Comparison of ENCODE assay signal across 11 mouse cellular contexts in the genomic region with DNA sequence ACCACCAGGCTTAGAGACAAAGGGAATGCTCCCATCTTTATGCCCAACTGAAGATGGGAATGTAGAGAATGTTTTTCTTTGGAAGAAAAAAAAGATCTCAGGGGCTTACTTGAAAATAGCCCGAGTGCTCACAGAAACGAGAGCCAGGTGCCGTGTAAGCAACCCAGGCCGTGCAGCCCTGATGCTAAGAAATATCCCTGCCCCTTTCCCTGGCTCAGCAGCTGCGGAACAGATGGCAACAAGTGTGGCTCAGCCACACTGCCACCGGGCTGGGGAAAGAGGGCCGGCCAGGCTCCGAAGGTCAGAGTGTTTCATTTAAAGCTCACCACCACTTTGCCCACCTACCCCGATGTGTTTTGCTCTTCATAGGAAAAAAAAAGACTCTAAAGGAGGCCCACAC.
A peak's percentile ranks its signal among the peaks of the same experiment; 100 is the strongest.
DNase-seq lines count a peak whose midpoint lies in the region; ATAC-seq lines count a peak whose summit lies in the region.
"Had no signal": no experiment of that assay in that cellular context is flagged by ENCODE, and none has a peak within 500 bp of the region (broad histone marks: within the 10 kb centered on the region; RNA-seq: fewer than 3 reads in every experiment).

No protein-coding gene starts in this region.

- no peak overlapping the region for H3K27ac ChIP-seq in midbrain, embryonic 14.5 days (replicated peaks; ENCODE audit: low read depth, low read length)
- no peak overlapping the region for H3K27ac ChIP-seq in midbrain, embryonic 16.5 days (ENCODE audit: low read length)
- no peak overlapping the region for H3K27ac ChIP-seq in embryonic facial prominence, embryonic 11.5 days (replicated peaks; ENCODE audit: low read depth, low read length)
- H3K27ac ChIP-seq: liver, embryonic 12.5 days had no signal

- H3K4me2 ChIP-seq in midbrain, embryonic 14.5 days (ENCODE audit: low read length) = no peak overlapping the region
- no peak overlapping the region for H3K4me2 ChIP-seq in midbrain, embryonic 16.5 days (ENCODE audit: low read length)
- H3K4me2 ChIP-seq in embryonic facial prominence, embryonic 11.5 days (ENCODE audit: low read depth, low read length) = no peak overlapping the region
- H3K4me2 ChIP-seq: liver, embryonic 12.5 days had no signal

- no peaks in the 10 kb centered on the region for H3K4me1 ChIP-seq in midbrain, embryonic 14.5 days (ENCODE audit: control insufficient read depth, insufficient read depth, low read length)
- no peaks in the 10 kb centered on the region for H3K4me1 ChIP-seq in midbrain, embryonic 16.5 days (ENCODE audit: control insufficient read depth, insufficient read depth, low read length)
- no peaks in the 10 kb centered on the region for H3K4me1 ChIP-seq in embryonic facial prominence, embryonic 11.5 days (ENCODE audit: control insufficient read depth, insufficient read depth, low read length)
- H3K4me1 ChIP-seq: liver, embryonic 12.5 days had no signal

- no peaks in the 10 kb centered on the region for H3K36me3 ChIP-seq in midbrain, embryonic 14.5 days (ENCODE audit: control insufficient read depth, insufficient read depth, low read length)
- no peaks in the 10 kb centered on the region for H3K36me3 ChIP-seq in midbrain, embryonic 16.5 days (ENCODE audit: control insufficient read depth, insufficient read depth, low read length)
- H3K36me3 ChIP-seq in embryonic facial prominence, embryonic 11.5 days (replicated peaks; ENCODE audit: control insufficient read depth, insufficient read depth, low read depth, low read length) = no peaks in the 10 kb centered on the region
- H3K36me3 ChIP-seq: liver, embryonic 12.5 days had no signal

- H3K27me3 ChIP-seq in midbrain, embryonic 14.5 days (ENCODE audit: control insufficient read depth, insufficient read depth, low read length) = no peaks in the 10 kb centered on the region
- H3K27me3 ChIP-seq in midbrain, embryonic 16.5 days (ENCODE audit: control insufficient read depth, insufficient read depth, low read depth, low read length) = no peaks in the 10 kb centered on the region
- H3K27me3 ChIP-seq in embryonic facial prominence, embryonic 11.5 days (ENCODE audit: control insufficient read depth, insufficient read depth, low read length) = no peaks in the 10 kb centered on the region
- H3K27me3 ChIP-seq: liver, embryonic 12.5 days had no signal

- H3K9ac ChIP-seq in midbrain, embryonic 14.5 days (replicated peaks; ENCODE audit: low read length) = no peak overlapping the region
- H3K9ac ChIP-seq in midbrain, embryonic 16.5 days (ENCODE audit: low read depth, low read length) = no peak overlapping the region
- H3K9ac ChIP-seq in embryonic facial prominence, embryonic 11.5 days (replicated peaks; ENCODE audit: low read length) = no peak overlapping the region
- H3K9ac ChIP-seq: liver, embryonic 12.5 days had no signal

- DNase-seq in gastrocnemius, postnatal 10 days = peak; percentile 14
- no peak for DNase-seq in gastrocnemius, postnatal 25 days
- DNase-seq in midbrain, embryonic 14.5 days = peak; percentile 12
- peak; percentile 75 for DNase-seq in embryonic facial prominence, embryonic 11.5 days (ENCODE audit: low spot score)
- DNase-seq in mesoderm, embryonic 11.5 days (ENCODE audit: low read depth, low spot score) = peak; percentile 75
- DNase-seq in urinary bladder, postnatal 14 days (ENCODE audit: low spot score) = no peak
- no peak for DNase-seq in ovary, postnatal 10 days (ENCODE audit: low spot score)
- DNase-seq: adrenal gland, postnatal 14 days; cerebellum, adult 11-12 months had no signal

- H3K4me3 ChIP-seq in midbrain, embryonic 14.5 days (replicated peaks; ENCODE audit: low read depth, low read length) = no peak overlapping the region
- no peak overlapping the region for H3K4me3 ChIP-seq in midbrain, embryonic 16.5 days (ENCODE audit: low read depth, low read length)
- H3K4me3 ChIP-seq in embryonic facial prominence, embryonic 11.5 days (ENCODE audit: low read depth, low read length) = no peak overlapping the region
- H3K4me3 ChIP-seq: liver, embryonic 12.5 days had no signal

- 75% methylated on average over 9 of the region's 9 CpGs for WGBS in midbrain, embryonic 14.5 days
- WGBS in midbrain, embryonic 16.5 days = 68% methylated on average over 9 of the region's 9 CpGs
- 24% methylated on average over 9 of the region's 9 CpGs for WGBS in embryonic facial prominence, embryonic 11.5 days

- no peak for ATAC-seq in midbrain, embryonic 14.5 days (ENCODE audit: low FRiP score, low TSS enrichment)
- no peak for ATAC-seq in midbrain, embryonic 16.5 days
- no peak for ATAC-seq in embryonic facial prominence, embryonic 11.5 days (replicated peaks; ENCODE audit: insufficient number of reproducible peaks, low FRiP score, low TSS enrichment, low read depth)
- ATAC-seq: liver, embryonic 12.5 days had no signal

- no peaks in the 10 kb centered on the region for H3K9me3 ChIP-seq in midbrain, embryonic 14.5 days (ENCODE audit: control insufficient read depth, low read length)
- H3K9me3 ChIP-seq in midbrain, embryonic 16.5 days (replicated peaks; ENCODE audit: control insufficient read depth, low read length, poor library complexity, severe bottlenecking) = no peaks in the 10 kb centered on the region
- H3K9me3 ChIP-seq in embryonic facial prominence, embryonic 11.5 days (replicated peaks; ENCODE audit: control insufficient read depth, low read length) = no peaks in the 10 kb centered on the region
- H3K9me3 ChIP-seq: liver, embryonic 12.5 days had no signal

Comparison
In these comparisons a context has a peak if more than half of its experiments do, and no peak if none do; other contexts are left out.
1. DNase-seq: peak in gastrocnemius, postnatal 10 days (single experiment), midbrain, embryonic 14.5 days (single experiment), embryonic facial prominence, embryonic 11.5 days (single experiment) and mesoderm, embryonic 11.5 days (single experiment); none in gastrocnemius, postnatal 25 days (single experiment), urinary bladder, postnatal 14 days (single experiment) and ovary, postnatal 10 days (single experiment).